Mouse (Mus musculus) small intestine, adult 2 months (tissue): ENCODE measurements around the gene Cntn2.
A peak's percentile ranks its signal among the peaks of the same experiment; 100 is the strongest.

Source experiments
- CTCF ChIP-seq: fragments of 200-500 bp; IDR thresholded peaks from 2 replicates; pipeline ENCODE4 v1.5.1; 2012; ENCODE audit warnings: low read depth, mild to moderate bottlenecking, control low read depth, inconsistent platforms, low read length, moderate library complexity, mixed read lengths; ENCODE audit not compliant: insufficient replicate concordance, insufficient read length; ENCODE audit errors: extremely low read depth
- POLR2A ChIP-seq: fragments of 200-500 bp; IDR thresholded peaks from 2 replicates; pipeline ENCODE4 v1.6.1; 2012; ENCODE audit warnings: low read depth, mild to moderate bottlenecking, control low read depth, inconsistent platforms, low read length, moderate library complexity

- TF ChIP-seq CTCF (peak; percentile 67; the same call in 1 of the 2 replicates), POLR2A (no peak)
Measured at GRCm38 (mm10) chr1:132523920-132524319, 19.1 kb downstream of the Cntn2 start.
